Mouse (Mus musculus): Measurements from ENCODE around the gene 9230102O04Rik.

GRCm38 (mm10) chr2:9885217-9885770 is 4.0 kb downstream of the 9230102O04Rik start:
- TF ChIP-seq CTCF (IDR thresholded peaks at IDR 0.05; ENCODE audit: low read depth, low read length) = no peak
- no peak for TF ChIP-seq TAL1 (conservative IDR thresholded peaks at IDR 0.05; ENCODE audit: low read depth, low read length)
